Mouse (Mus musculus) MN1 (cell line): ENCODE data around the gene Stab1.

Experiments
- DNase-seq: peaks from one replicate; pipeline ENCODE4 v3.0.0-alpha.2; 2016; ENCODE audit warnings: low spot score

The Stab1 gene

GRCm38 (mm10) chr14:31168425-31168824 lies at the start of gene Stab1:
Gene Stab1 (minus strand): TSS chr14:31168641.
- no peak for DNase-seq

GRCm38 (mm10) chr14:31217666-31218065 lies 49.2 kb upstream of the Stab1 start, which contains the start of gene Sema3g:
Gene Sema3g (plus strand): TSS chr14:31217860.
- peak; percentile 88 for DNase-seq

- no peak for DNase-seq
Measured at GRCm38 (mm10) chr14:31216846-31217245, 48.4 kb upstream of the Stab1 start, which contains the start of gene Nisch. Gene Nisch (minus strand): TSS chr14:31216946.

- peak; percentile 73 for DNase-seq
Measured at GRCm38 (mm10) chr14:31215157-31216002, 46.9 kb upstream of the Stab1 start.

GRCm38 (mm10) chr14:31214684-31215083 lies 46.2 kb upstream of the Stab1 start:
- no peak for DNase-seq

- DNase-seq = no peak
Measured at GRCm38 (mm10) chr14:31213868-31214267, 45.4 kb upstream of the Stab1 start.

GRCm38 (mm10) chr14:31212499-31212898 lies 44.1 kb upstream of the Stab1 start:
- DNase-seq = no peak

GRCm38 (mm10) chr14:31211854-31212253 lies 43.4 kb upstream of the Stab1 start:
- no peak for DNase-seq

- DNase-seq = no peak
Measured at GRCm38 (mm10) chr14:31209133-31209557, 40.7 kb upstream of the Stab1 start.

- DNase-seq = no peak
Measured at GRCm38 (mm10) chr14:31208084-31208483, 39.6 kb upstream of the Stab1 start, which contains the start of gene Tnnc1. Gene Tnnc1 (plus strand): TSS chr14:31208312.

GRCm38 (mm10) chr14:31207070-31207830 lies 38.8 kb upstream of the Stab1 start:
- DNase-seq = peak; percentile 20

GRCm38 (mm10) chr14:31206472-31206981 lies 38.1 kb upstream of the Stab1 start:
- peak; percentile 95 for DNase-seq

- peak; percentile 49 for DNase-seq
Measured at GRCm38 (mm10) chr14:31205562-31206467, 37.4 kb upstream of the Stab1 start.

GRCm38 (mm10) chr14:31205244-31205561 lies 36.8 kb upstream of the Stab1 start:
- DNase-seq = peak; percentile 64

GRCm38 (mm10) chr14:31204844-31205243 lies 36.4 kb upstream of the Stab1 start:
- DNase-seq = no peak

GRCm38 (mm10) chr14:31200038-31200437 lies 31.6 kb upstream of the Stab1 start:
- no peak for DNase-seq

- no peak for DNase-seq
Measured at GRCm38 (mm10) chr14:31199599-31199998, 31.2 kb upstream of the Stab1 start.

- peak; percentile 68 for DNase-seq
Measured at GRCm38 (mm10) chr14:31197547-31198516, 29.4 kb upstream of the Stab1 start.

- peak; percentile 59 for DNase-seq
Measured at GRCm38 (mm10) chr14:31195968-31196367, 27.5 kb upstream of the Stab1 start.

GRCm38 (mm10) chr14:31195521-31195920 lies 27.1 kb upstream of the Stab1 start:
- DNase-seq = no peak
